Comparison of ENCODE assay signal across 8 mouse cellular contexts in genomic region chr8:11173284-11174191, GRCm38 (mm10).
DNase-seq lines count a peak whose midpoint lies in the region; ATAC-seq and TF ChIP-seq lines count a peak whose summit lies in the region.

No protein-coding gene starts in this region.

- TF ChIP-seq EP300 in stomach, postnatal 0 days (optimal IDR thresholded peaks at IDR 0.05), result no peak

- ATAC-seq in forebrain, embryonic 15.5 days (replicated peaks), result peak; percentile 73
- peak; percentile 28; the same call in 1 of the 2 replicates for ATAC-seq in limb, embryonic 12.5 days (ENCODE audit: insufficient number of reproducible peaks, insufficient read depth, low FRiP score, low TSS enrichment, low read depth)
- ATAC-seq in midbrain, embryonic 11.5 days (ENCODE audit: low FRiP score), result peak; percentile 48
- ATAC-seq in stomach, postnatal 0 days (ENCODE audit: low FRiP score, low TSS enrichment), result peak; percentile 78

- peak; percentile 77 for TF ChIP-seq CTCF in layer of hippocampus, adult 2 months (conservative IDR thresholded peaks at IDR 0.05)
- peak; percentile 86 for TF ChIP-seq CTCF in stomach, postnatal 0 days (IDR thresholded peaks at IDR 0.05; ENCODE audit: low read depth)

- DNase-seq in layer of hippocampus, adult 2 months (ENCODE audit: low spot score in 2 of 2), result peak in 1 of 2 experiments; percentile 61
- no peak for DNase-seq in layer of hippocampus, adult 18-20 months (ENCODE audit: low spot score in 2 of 2)
- peak; percentile 57 for DNase-seq in cerebellum, adult 11 months
- peak; percentile 53 for DNase-seq in hindbrain, embryonic 10.5 days (ENCODE audit: low spot score)
- DNase-seq in midbrain, embryonic 11.5 days (ENCODE audit: low spot score, missing footprints), result no peak
- peak; percentile 75 for DNase-seq in stomach, postnatal 0 days (ENCODE audit: low spot score)

- H3K27ac ChIP-seq in layer of hippocampus, adult 2 months, result no peak overlapping the region
- H3K27ac ChIP-seq in forebrain, embryonic 15.5 days (replicated peaks), result no peak overlapping the region
- 0 out of 2 replicates have a peak overlapping the region, but pooled peaks have one; percentile 8 for H3K27ac ChIP-seq in hindbrain, embryonic 10.5 days
- no peak overlapping the region for H3K27ac ChIP-seq in limb, embryonic 12.5 days
- H3K27ac ChIP-seq in midbrain, embryonic 11.5 days (ENCODE audit: low read depth, low read length), result no peak overlapping the region
- no peak overlapping the region for H3K27ac ChIP-seq in stomach, postnatal 0 days (replicated peaks)

- WGBS in forebrain, embryonic 15.5 days, result 65% methylated on average over 17 of the region's 17 CpGs
- WGBS in hindbrain, embryonic 10.5 days, result 75% methylated on average over 17 of the region's 17 CpGs
- 68% methylated on average over 17 of the region's 17 CpGs for WGBS in limb, embryonic 12.5 days
- 78% methylated on average over 17 of the region's 17 CpGs for WGBS in midbrain, embryonic 11.5 days
- 54% methylated on average over 16 of the region's 17 CpGs for WGBS in stomach, postnatal 0 days

- H3K9ac ChIP-seq in forebrain, embryonic 15.5 days (replicated peaks), result no peak overlapping the region
- no peak overlapping the region for H3K9ac ChIP-seq in limb, embryonic 12.5 days (replicated peaks)
- H3K9ac ChIP-seq in midbrain, embryonic 11.5 days (ENCODE audit: low read length), result no peak overlapping the region
- 0 out of 2 replicates have a peak overlapping the region, but pooled peaks have one; percentile 13 for H3K9ac ChIP-seq in stomach, postnatal 0 days (ENCODE audit: low read length)

- H3K4me2 ChIP-seq in forebrain, embryonic 15.5 days (replicated peaks), result no peak overlapping the region
- H3K4me2 ChIP-seq in limb, embryonic 12.5 days, result no peak overlapping the region
- no peak overlapping the region for H3K4me2 ChIP-seq in midbrain, embryonic 11.5 days
- no peak overlapping the region for H3K4me2 ChIP-seq in stomach, postnatal 0 days (replicated peaks; ENCODE audit: low read depth)

- no peaks in the 10 kb centered on the region; the same call in 1 of the 2 replicates for H3K4me1 ChIP-seq in forebrain, embryonic 15.5 days
- peaks cover 4% of the 10 kb centered on the region; the same call in 1 of the 2 replicates for H3K4me1 ChIP-seq in hindbrain, embryonic 10.5 days (replicated peaks)
- no peaks in the 10 kb centered on the region for H3K4me1 ChIP-seq in limb, embryonic 12.5 days (replicated peaks)
- no peaks in the 10 kb centered on the region for H3K4me1 ChIP-seq in midbrain, embryonic 11.5 days (ENCODE audit: control insufficient read depth, insufficient read depth, low read length)
- no peaks in the 10 kb centered on the region for H3K4me1 ChIP-seq in stomach, postnatal 0 days (replicated peaks; ENCODE audit: control insufficient read depth, insufficient read depth)

- H3K27me3 ChIP-seq in forebrain, embryonic 15.5 days, result no peaks in the 10 kb centered on the region
- 0 out of 2 replicates have a peak, but pooled peaks cover 7% of the 10 kb centered on the region for H3K27me3 ChIP-seq in hindbrain, embryonic 10.5 days (ENCODE audit: insufficient read depth, poor library complexity, severe bottlenecking)
- no peaks in the 10 kb centered on the region for H3K27me3 ChIP-seq in limb, embryonic 12.5 days
- no peaks in the 10 kb centered on the region for H3K27me3 ChIP-seq in midbrain, embryonic 11.5 days (ENCODE audit: control insufficient read depth, insufficient read depth, low read length)
- H3K27me3 ChIP-seq in stomach, postnatal 0 days (ENCODE audit: control insufficient read depth, insufficient read depth, low read length), result no peaks in the 10 kb centered on the region

- no peaks in the 10 kb centered on the region for H3K36me3 ChIP-seq in forebrain, embryonic 15.5 days
- no peaks in the 10 kb centered on the region for H3K36me3 ChIP-seq in hindbrain, embryonic 10.5 days
- no peaks in the 10 kb centered on the region for H3K36me3 ChIP-seq in limb, embryonic 12.5 days
- no peaks in the 10 kb centered on the region for H3K36me3 ChIP-seq in midbrain, embryonic 11.5 days (ENCODE audit: control insufficient read depth, insufficient read depth, low read length)
- no peaks in the 10 kb centered on the region for H3K36me3 ChIP-seq in stomach, postnatal 0 days (ENCODE audit: control insufficient read depth, insufficient read depth, low read length)

- H3K9me3 ChIP-seq in forebrain, embryonic 15.5 days, result no peaks in the 10 kb centered on the region
- H3K9me3 ChIP-seq in hindbrain, embryonic 10.5 days, result no peaks in the 10 kb centered on the region
- H3K9me3 ChIP-seq in limb, embryonic 12.5 days, result no peaks in the 10 kb centered on the region
- H3K9me3 ChIP-seq in midbrain, embryonic 11.5 days (ENCODE audit: control insufficient read depth, low read length), result no peaks in the 10 kb centered on the region
- no peaks in the 10 kb centered on the region for H3K9me3 ChIP-seq in stomach, postnatal 0 days (ENCODE audit: control insufficient read depth, low read length)

- H3K4me3 ChIP-seq in layer of hippocampus, adult 2 months, result no peak overlapping the region
- no peak overlapping the region for H3K4me3 ChIP-seq in forebrain, embryonic 15.5 days
- H3K4me3 ChIP-seq in hindbrain, embryonic 10.5 days, result no peak overlapping the region
- H3K4me3 ChIP-seq in limb, embryonic 12.5 days (replicated peaks), result no peak overlapping the region
- H3K4me3 ChIP-seq in midbrain, embryonic 11.5 days (ENCODE audit: low read depth, low read length), result no peak overlapping the region
- H3K4me3 ChIP-seq in stomach, postnatal 0 days (ENCODE audit: low read depth, low read length), result no peak overlapping the region

Comparison
In these comparisons a context has a peak if more than half of its experiments do, and no peak if none do; other contexts are left out.
1. DNase-seq: peak in cerebellum, adult 11 months (single experiment), hindbrain, embryonic 10.5 days (single experiment) and stomach, postnatal 0 days (single experiment); none in layer of hippocampus, adult 18-20 months (0 of 2) and midbrain, embryonic 11.5 days (single experiment).
2. ATAC-seq: peak in every context shown above with its lines; median percentile 78 in stomach, postnatal 0 days; 73 in forebrain, embryonic 15.5 days; 48 in midbrain, embryonic 11.5 days; 28 in limb, embryonic 12.5 days.